Mouse (Mus musculus) spleen, adult 12 weeks (tissue): ENCODE data around the gene Slc7a6.
A peak's percentile ranks its signal among the peaks of the same experiment; 100 is the strongest.
"Not testable (repeated sequence)": the region's sequence is repeated elsewhere in the genome, so short reads cannot be mapped to it uniquely, and the experiment has no call there.

Experiments used
- DNase-seq: peaks from one replicate; pipeline ENCODE4 v3.0.0; 2022; ENCODE audit warnings: low spot score

The Slc7a6 gene

GRCm38 (mm10) chr8:106189162-106189561 is 20.5 kb downstream of the Slc7a6 start:
- DNase-seq = no peak

- no peak for DNase-seq
Observed at GRCm38 (mm10) chr8:106191639-106192038, 23.0 kb downstream of the Slc7a6 start.

- DNase-seq = no peak
Observed at GRCm38 (mm10) chr8:106193162-106193561, 24.5 kb downstream of the Slc7a6 start.

- DNase-seq = no peak
Observed at GRCm38 (mm10) chr8:106194062-106194461, 25.4 kb downstream of the Slc7a6 start.

- DNase-seq = no peak
Observed at GRCm38 (mm10) chr8:106198741-106199140, 30.1 kb downstream of the Slc7a6 start.

GRCm38 (mm10) chr8:106199596-106199995 is 30.9 kb downstream of the Slc7a6 start:
- not testable (repeated sequence) for DNase-seq

- DNase-seq = peak; percentile 2
Observed at GRCm38 (mm10) chr8:106210035-106210731, 41.5 kb downstream of the Slc7a6 start.

- peak; percentile 92 for DNase-seq
Observed at GRCm38 (mm10) chr8:106210821-106211345, 42.2 kb downstream of the Slc7a6 start, which contains the start of the genes Slc7a6os and Prmt7. Slc7a6os (minus strand) TSS chr8:106210935. Prmt7 (plus strand) TSS chr8:106210936.

- no peak for DNase-seq
Observed at GRCm38 (mm10) chr8:106211421-106211820, 42.8 kb downstream of the Slc7a6 start.

- DNase-seq = no peak
Observed at GRCm38 (mm10) chr8:106213959-106214358, 45.3 kb downstream of the Slc7a6 start.

GRCm38 (mm10) chr8:106219620-106220019 is 51.0 kb downstream of the Slc7a6 start:
- DNase-seq = no peak

GRCm38 (mm10) chr8:106226589-106226988 is 57.9 kb downstream of the Slc7a6 start:
- peak; percentile 20 for DNase-seq

- DNase-seq = no peak
Observed at GRCm38 (mm10) chr8:106231536-106231935, 62.9 kb downstream of the Slc7a6 start.

- no peak for DNase-seq
Observed at GRCm38 (mm10) chr8:106232751-106233150, 64.1 kb downstream of the Slc7a6 start.

- DNase-seq = no peak
Observed at GRCm38 (mm10) chr8:106234567-106235261, 66.1 kb downstream of the Slc7a6 start.

GRCm38 (mm10) chr8:106237106-106237505 is 68.4 kb downstream of the Slc7a6 start:
- DNase-seq = no peak
